Mouse (Mus musculus) regulatory T cell (primary cell): Measurements from ENCODE around the gene Adgrl2.

Source experiments
- in situ Hi-C: fragments of 300-600 bp; cut with MboI, MseI; formaldehyde crosslinking; loops from one replicate; pipeline ENCODE4 v1.15.1; 2025; ENCODE audit warnings: high pct_unique_total_duplicates

Adgrl2 gene

DNA sequence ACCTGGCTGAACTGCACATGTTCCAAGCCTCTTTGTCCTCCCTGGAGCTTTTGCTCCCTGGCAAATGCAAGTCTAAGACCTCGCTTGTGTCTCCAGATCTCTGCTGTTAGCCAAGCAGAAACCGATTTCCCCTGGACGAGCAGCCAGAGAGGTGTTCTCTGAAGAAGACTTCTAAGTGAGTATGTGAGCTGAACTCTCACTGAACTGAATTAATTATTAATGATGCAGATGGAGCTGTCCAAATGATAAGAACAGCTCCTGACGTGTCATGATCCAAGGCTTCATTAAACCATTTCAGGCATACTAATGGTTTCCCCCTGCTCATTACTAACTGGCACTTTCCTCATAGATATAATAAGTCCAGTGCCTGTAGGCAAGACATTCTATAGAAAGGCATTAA, 158.4 kb downstream of the Adgrl2 start:
- in situ Hi-C loops = no loop called here

DNA sequence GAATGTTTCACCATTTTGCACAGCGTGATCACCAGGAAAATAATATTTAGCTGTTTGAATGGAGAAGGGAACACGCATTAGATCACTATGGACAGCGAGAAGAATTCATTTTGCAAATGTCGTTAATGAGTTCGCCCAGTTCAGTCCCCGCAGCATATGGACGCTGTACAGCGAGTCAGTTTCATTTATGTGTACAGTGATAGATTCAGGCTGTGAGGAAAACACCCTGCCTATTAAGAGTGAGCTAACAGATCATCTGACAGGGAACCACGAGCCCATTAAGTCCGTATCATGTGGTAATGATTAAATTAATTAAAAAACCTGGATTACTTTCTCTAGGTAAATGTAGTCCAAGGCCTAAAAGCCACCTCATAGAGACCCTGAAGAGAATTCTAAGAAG, 161.8 kb downstream of the Adgrl2 start:
- in situ Hi-C loops = no loop called here

DNA sequence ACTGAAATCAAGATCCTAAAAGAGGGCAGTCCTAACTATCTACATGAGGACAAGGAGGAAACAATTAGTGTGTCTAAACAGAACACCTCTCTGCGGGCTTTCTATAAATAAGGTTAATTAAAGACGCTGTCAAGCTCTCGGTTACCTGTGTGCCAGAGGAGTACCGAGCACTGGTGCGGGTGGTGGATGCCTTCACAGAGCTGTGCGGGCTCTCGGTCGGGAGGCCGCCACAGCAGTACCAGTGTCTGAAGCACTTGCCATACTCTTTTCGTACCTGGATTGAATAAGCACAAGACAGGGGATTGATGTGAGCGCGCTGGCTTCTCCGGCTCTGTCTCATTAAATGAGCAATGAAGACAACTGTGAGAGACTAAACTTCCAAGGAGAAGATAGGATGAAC, 166.8 kb downstream of the Adgrl2 start:
- in situ Hi-C loops = no loop called here

DNA sequence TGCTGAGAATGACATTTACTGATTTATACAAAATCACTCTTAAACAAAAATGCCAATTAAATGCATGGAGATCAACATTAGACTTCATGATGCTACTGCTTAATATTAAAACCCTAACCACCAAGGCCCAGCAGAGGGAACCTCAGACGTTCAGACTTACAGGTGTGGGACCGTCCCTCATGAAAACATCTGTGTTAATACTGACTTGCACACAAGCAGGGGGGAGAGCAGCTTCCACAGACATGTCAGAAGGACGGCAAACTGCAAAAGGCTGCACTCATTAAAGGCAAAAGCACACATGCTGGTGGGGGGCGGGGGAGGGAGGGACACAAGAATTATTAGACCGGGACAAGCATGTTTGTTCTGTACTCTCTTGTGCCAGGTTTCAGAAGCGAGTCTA, 168.7 kb downstream of the Adgrl2 start:
- in situ Hi-C loops = no loop called here

DNA sequence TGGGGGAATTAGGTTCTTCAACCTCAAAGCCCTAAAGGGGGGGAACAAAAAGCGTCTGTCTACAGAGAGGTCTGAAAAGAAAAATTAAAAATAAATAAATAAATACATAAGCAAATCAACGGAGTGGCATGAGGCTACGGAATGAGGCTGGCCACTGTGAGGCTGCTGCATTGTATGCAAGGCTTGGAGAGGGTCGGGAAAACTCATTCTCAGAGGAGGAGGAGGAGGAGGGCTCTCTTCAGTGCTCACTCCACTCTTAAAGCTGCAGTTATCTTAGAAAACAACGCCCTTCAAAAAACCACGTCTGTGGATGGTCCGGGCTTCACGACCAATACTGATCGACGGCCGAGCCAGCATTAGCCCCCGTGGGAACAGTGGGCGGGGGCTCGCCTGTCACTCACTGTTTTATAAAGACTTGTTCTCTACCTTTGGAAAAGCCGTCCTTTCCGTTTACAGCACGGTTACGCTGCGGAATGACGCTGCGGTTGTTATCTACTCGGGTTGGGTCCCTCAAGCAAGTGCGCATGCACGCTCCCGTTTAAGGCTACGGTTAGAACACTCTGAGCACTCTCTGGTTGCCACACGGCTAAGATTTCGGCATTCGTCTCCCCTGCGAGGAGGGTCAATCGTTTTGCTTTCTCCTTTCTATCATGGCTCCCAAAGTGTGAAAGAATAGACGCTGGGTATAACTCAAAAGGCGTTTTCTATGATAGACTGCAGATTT, 170.9 kb downstream of the Adgrl2 start:
- in situ Hi-C loops = no loop called here

DNA sequence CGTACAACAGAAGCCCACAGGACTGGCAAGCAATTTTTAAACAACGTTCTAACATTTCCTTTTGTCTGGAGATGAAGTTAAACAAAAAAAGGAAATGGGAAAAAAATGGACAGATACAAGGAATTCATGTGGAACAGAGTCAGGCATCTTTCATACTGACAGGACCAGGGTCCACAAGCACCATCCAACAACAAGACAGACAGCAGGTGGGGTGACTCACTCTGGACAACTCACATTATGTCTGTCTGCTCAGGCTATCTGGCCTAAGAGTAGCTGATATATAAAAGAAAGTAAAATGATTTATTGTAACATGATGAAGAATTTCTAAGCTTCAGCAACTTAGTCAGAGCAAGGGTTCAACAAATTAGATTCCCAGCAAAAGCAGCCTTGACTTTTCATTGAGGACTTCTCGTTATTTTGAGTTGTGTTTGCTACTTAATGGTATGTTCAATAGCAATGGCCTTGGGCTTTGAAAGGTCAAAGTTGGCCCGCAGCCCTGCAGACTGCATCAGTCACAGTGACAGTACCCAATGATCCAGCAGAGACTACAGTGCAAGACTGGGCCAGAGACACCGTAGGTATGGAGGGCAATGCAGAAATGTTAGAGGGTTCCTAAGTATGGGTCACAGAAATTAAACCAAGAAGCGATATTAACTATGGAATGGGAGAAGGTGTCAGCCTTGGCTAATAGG, 171.8 kb downstream of the Adgrl2 start:
- in situ Hi-C loops = no loop called here

DNA sequence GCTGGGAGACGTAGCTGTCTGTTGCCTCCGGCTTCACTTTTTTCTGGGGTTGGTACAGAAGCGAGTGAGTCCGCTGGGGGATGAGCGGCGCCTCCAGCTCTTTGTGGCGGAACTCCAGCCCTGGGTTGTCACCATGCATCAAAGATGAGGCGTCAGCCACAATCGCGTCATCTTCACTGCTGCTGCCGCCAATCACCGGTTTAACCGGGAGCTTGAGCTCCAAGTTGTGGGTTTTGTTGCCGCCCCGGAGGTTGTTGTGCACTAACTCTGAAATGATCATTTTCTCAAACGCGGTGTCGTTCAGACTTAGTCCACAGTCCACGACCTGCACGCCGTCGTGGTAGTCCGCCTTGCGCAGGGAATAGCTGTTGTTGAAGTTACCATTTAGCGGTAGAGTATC, 172.9 kb downstream of the Adgrl2 start:
- in situ Hi-C loops = no loop called here

DNA sequence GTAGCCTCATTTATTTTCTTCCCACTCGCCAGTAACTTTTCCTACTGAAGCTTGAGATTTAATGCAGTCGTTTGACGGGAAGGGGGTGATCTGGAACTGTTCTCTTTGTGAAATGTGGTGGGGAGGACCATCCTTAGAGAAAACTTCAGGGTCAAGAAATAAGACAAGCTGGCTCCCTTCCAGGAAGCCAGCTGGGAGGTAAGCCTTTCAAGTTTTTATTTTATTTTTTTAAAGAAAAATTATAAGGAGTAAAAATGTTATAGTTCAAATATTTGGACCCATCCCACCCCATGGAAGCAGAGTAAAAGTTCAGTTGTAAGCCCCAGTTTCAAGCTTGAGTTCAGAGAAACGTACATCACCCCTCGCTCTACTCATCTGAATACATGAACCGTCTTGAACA, 177.2 kb downstream of the Adgrl2 start:
- in situ Hi-C loops = no loop called here

DNA sequence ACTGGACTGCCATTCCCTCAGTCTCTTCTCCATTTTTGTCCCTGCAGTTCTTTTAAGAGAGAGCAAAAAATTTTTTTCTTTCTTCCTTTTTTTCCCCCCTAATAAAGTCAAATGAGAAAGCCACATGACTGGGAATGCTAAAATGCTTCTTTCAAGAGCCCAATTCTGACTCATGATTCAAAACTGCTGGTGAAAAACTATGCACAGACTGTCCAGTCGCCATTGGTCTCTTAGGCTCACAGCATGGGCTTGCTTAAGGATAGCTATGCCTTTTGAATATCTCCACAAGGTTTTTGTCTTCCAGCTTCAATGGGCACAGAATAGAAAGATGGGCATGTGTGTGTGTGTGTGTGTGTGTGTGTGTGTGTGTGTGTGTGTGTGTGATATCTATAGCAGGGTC, 178.3 kb downstream of the Adgrl2 start:
- in situ Hi-C loops = no loop called here

DNA sequence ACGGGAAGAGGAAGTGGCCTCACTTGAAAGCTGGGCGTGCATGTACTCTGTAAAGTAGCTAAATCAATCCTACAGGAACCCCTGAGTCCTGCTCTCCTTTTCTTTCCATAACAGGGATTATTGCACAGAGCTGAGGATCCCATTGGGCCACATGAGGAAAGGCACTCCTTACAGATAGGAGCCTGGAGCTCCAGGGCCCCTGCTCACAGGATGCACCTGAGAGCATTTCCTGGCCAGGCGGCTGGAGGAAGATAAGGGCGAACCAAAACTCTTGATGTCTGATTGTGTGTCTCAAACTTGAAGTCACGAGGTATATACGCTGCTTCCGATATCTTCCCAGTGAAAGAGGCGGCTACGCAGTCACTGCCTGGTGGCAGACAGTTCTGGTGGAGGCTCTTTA, 183.4 kb downstream of the Adgrl2 start:
- in situ Hi-C loops = no loop called here

DNA sequence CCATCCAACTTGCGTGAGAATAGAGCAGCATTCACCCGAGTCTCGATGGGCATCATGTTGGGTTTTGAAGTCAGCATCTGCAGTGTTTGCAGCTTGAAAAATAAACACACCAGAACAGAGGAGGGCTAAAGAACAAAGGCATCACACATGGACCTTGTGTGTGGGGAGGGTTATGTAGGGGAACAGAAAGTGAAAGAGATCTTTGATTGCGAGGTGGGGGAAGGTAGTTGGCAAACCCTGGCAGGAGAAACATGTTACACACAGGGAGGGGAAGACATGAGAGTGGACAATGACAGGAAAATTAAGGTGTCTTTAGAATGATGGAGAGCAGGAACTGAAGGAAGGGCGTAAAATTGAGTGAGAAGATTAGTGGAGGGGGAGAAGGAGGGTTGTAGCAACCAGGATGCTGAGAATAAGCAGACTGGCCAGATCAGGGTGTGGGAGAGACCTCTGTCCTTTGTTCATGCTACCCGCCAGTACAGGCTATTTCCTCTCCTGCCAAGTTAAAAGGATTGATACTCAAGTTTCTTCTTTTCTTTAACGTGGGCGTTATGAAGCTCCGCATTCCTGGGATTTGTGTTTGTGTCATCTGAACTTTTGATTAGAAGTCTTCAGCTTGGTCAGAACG, 197.0 kb downstream of the Adgrl2 start:
- in situ Hi-C loops = no loop called here

DNA sequence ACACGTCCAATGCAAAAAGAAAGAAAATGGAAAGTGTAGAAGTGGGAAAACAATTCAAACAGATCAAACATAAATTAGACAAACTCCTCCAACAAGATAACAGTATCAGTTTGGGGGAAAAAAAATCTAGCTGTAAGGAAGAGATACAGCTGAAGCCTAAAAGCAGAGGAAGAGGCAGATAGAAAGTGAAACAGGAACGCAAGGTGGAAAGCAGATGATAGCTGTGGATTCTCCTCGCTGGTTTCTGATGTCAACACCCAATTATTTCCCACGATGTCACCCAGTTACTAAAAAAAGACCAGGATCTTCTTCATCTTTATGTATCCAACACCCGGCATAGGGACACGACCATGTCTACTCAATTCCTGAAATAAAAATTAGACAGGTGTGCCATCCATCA, 220.0 kb downstream of the Adgrl2 start:
- in situ Hi-C loops = loop anchor here (10.0 kb wide), 1 partner anchor 1826 kb away; no protein-coding TSS in a partner anchor
